Mouse (Mus musculus) limb, embryonic 11.5 days (tissue): ENCODE data around the gene Olfr1112. TPM values are rescaled to one million over a fixed set of nuclear protein-coding genes. Genes with fewer than 3 reads are reported as not detected.
"Not testable (repeated sequence)": the region's sequence is repeated elsewhere in the genome, so short reads cannot be mapped to it uniquely, and the experiment has no call there.

Source experiments
- ATAC-seq: fragments of 200-750 bp; cut with Nextera tagmentation; 2 replicates; pipeline ENCODE4 v1.8.0; 2017; ENCODE audit warnings: low read depth; ENCODE audit not compliant: insufficient number of reproducible peaks, low FRiP score, low TSS enrichment
- DNase-seq: peaks from one replicate; pipeline ENCODE4 v3.0.0-alpha.2; 2015; ENCODE audit warnings: low spot score
- H3K27ac ChIP-seq: fragments of 300-500 bp; sonication (generic); replicated peaks from 2 replicates; pipeline ENCODE4 v1.5.1; 2014; ENCODE audit warnings: low read depth, mild to moderate bottlenecking, low read length
- H3K27me3 ChIP-seq: fragments of 300-500 bp; sonication (generic); 2 replicates; pipeline ENCODE4 v1.6.1; 2014; ENCODE audit warnings: mild to moderate bottlenecking, low read length, mixed read lengths; ENCODE audit not compliant: control insufficient read depth, insufficient read depth
- H3K36me3 ChIP-seq: fragments of 300-500 bp; sonication (generic); 2 replicates; pipeline ENCODE4 v1.6.1; 2014; ENCODE audit warnings: mild to moderate bottlenecking, low read length, moderate library complexity, mixed read lengths; ENCODE audit not compliant: control insufficient read depth, insufficient read depth
- H3K4me1 ChIP-seq: fragments of 300-500 bp; sonication (generic); 2 replicates; pipeline ENCODE4 v1.6.1; 2014; ENCODE audit warnings: low read length, mixed read lengths; ENCODE audit not compliant: control insufficient read depth, insufficient read depth
- H3K4me2 ChIP-seq: fragments of 300-500 bp; sonication (generic); 2 replicates; pipeline ENCODE4 v1.6.1; 2014; ENCODE audit warnings: low read depth, mild to moderate bottlenecking, moderate library complexity; ENCODE audit not compliant: severe bottlenecking
- H3K4me3 ChIP-seq: fragments of 300-500 bp; sonication (generic); 2 replicates; pipeline ENCODE4 v1.5.1; 2014; ENCODE audit warnings: low read depth, low read length
- H3K9ac ChIP-seq: fragments of 300-500 bp; sonication (generic); 2 replicates; pipeline ENCODE4 v1.6.1; 2014; ENCODE audit warnings: mild to moderate bottlenecking, low read length
- H3K9me3 ChIP-seq: fragments of 300-500 bp; sonication (generic); 2 replicates; pipeline ENCODE4 v1.6.1; 2016; ENCODE audit warnings: low read length; ENCODE audit not compliant: control insufficient read depth
- WGBS: fragments of 180-500 bp; shearing (Covaris S2); extraction: QIAGEN DNeasy Blood & Tissue Kit; methylation state at CpG from one replicate; pipeline ENCODE4 v1.1.7; 2014; 5-methylcytosine and 5-hydroxymethylcytosine counted together
- polyA plus RNA-seq: library from polyadenylated mRNA; unstranded; fragments of >200 nt; fragmentation: Nextera tagmentation; extraction: Ambion mirVana; gene quantifications from 2 replicates; pipeline ENCODE4 v1.2.1, GENCODE M21; 2014

Olfr1112 gene
- not detected in 2 replicates for polyA plus RNA-seq

DNA sequence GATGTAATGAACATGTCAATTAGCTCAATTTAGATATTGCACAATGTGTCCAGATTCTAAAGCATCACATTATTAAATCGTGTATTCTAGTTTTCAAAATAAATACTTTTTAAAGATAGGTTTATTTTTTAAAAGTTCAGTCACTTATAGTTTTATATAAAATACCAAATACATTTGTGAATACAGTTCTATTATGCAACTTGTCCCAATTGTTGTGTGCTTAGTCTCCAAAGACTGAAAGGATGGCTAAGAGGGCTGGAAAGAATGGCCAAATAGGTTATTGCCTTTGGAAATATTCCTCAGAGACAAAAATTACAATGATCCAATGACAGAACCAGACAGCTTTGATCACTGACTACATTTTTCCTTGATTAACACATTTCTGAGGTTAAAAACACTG is at the start of gene Olfr1112:
TSS of gene Olfr1112 (plus strand) at position 301 of the 400 bp plus-strand sequence.
- Histone ChIP-seq H3K36me3 (no peaks in the 10 kb centered on the region), H3K27ac (no peak within 1 kb of the TSS), H3K4me3 (no peak within 1 kb of the TSS), H3K4me2 (no peak within 1 kb of the TSS), H3K4me1 (no peaks in the 10 kb centered on the region), H3K27me3 (no peaks in the 10 kb centered on the region), H3K9ac (no peak within 1 kb of the TSS), H3K9me3 (no peaks in the 10 kb centered on the region)
- no peak for DNase-seq
- WGBS: 90% methylated on average over 1 of the region's 1 CpGs
- ATAC-seq: no peak

DNA sequence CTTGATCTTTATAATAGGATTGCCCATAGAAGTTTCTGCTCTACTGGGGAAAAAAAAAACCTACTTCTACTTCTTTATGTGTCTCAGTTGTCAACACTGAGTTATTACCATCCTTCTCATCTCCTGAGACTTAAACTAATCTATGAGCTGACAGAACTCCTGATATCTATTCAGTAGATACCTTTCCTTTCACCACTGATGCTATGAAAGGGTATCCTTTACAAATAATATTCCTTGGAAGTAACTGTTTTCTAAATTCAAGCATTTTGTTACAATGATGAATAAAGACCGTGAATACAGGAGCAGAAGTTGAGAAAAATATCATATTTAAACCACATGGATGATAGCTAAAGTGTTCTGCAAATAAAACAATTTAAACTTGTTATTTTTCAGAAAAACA is 47.4 kb upstream of the Olfr1112 start, which contains the start of gene Olfr1110:
TSS of gene Olfr1110 (minus strand) at position 101 of the 400 bp plus-strand sequence.
- 80% methylated on average over 1 of the region's 1 CpGs for WGBS
- Histone ChIP-seq H3K27me3 (no peaks in the 10 kb centered on the region), H3K9ac (no peak within 1 kb of the TSS), H3K9me3 (no peaks in the 10 kb centered on the region), H3K36me3 (no peaks in the 10 kb centered on the region), H3K27ac (no peak within 1 kb of the TSS), H3K4me2 (no peak within 1 kb of the TSS), H3K4me1 (no peaks in the 10 kb centered on the region), H3K4me3 (no peak within 1 kb of the TSS)
- DNase-seq (no peak), ATAC-seq (no peak)

DNA sequence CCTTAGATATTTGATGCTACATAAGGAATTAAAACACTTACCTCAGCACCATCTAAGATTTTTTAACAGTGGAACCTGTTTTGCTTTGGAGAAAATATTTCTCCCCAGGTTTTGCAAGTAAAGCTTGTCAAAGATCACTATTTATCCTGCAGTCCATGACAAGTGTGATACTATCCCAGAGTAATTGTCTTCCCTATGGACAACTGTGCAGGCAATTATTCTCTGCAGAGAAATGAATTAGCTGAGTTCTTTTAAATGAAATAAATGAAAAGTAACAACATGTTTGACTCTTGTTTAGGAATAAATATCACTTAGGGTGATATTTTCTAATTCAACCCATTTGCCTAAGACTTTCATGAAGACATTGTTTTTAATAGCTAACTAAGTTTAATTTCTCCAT is 35.1 kb upstream of the Olfr1112 start, which contains the start of gene Olfr1111:
TSS of gene Olfr1111 (minus strand) at position 101 of the 400 bp plus-strand sequence.
- Histone ChIP-seq H3K27me3 (no peaks in the 10 kb centered on the region), H3K4me2 (no peak within 1 kb of the TSS), H3K36me3 (no peaks in the 10 kb centered on the region), H3K9ac (no peak within 1 kb of the TSS), H3K4me3 (no peak within 1 kb of the TSS), H3K9me3 (no peaks in the 10 kb centered on the region), H3K27ac (no peak within 1 kb of the TSS), H3K4me1 (no peaks in the 10 kb centered on the region)
- DNase-seq (no peak), ATAC-seq (no peak)

DNA sequence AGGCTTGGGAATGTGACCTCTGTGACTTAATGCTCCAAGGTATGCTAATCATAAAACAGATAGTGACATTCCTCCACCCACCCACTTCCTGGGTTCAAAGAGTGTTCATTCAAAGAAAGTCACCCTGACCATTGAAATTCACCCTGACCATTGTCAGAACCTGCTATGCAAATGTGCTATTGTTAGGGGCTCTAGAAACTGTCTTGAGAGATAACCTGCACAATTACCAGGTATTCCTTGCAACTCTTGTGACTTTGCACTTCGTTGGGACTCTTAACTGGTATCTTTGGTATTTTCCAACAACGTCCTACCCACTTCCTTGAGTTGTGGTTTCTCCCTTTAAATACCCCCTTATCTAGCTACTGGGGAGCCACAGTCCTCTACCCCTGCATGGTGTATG is 19.9 kb upstream of the Olfr1112 start:
- WGBS: 89% methylated on average over 2 of the region's 2 CpGs
- not testable (repeated sequence) for ATAC-seq, H3K4me1 ChIP-seq, H3K4me3 ChIP-seq, H3K4me2 ChIP-seq, DNase-seq, H3K9ac ChIP-seq, H3K27ac ChIP-seq, H3K9me3 ChIP-seq, H3K27me3 ChIP-seq, H3K36me3 ChIP-seq

DNA sequence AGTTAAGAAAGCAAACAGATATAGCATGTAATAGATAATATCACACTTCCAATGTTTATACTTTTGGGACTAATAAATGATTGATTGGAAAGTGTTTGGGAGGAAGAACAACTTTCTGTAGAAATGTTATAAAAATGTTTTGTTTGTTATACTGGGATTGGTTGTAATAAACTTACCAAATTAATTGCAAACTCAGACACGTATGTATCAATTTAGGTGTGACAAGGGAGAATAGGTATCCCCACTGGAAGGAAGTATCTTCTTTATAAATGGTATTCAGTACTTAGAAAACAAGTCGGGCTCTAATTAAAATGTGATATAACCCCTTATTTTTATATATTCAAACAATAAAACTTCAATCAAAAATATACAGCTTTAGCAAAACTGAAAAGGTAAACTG is 21.1 kb downstream of the Olfr1112 start, which contains the start of gene Olfr1113:
TSS of gene Olfr1113 (plus strand) at position 301 of the 400 bp plus-strand sequence.
- no peaks in the 10 kb centered on the region for H3K9me3 ChIP-seq
- H3K4me3 ChIP-seq: no peak within 1 kb of the TSS
- H3K4me1 ChIP-seq: no peaks in the 10 kb centered on the region
- no peaks in the 10 kb centered on the region for H3K36me3 ChIP-seq
- no peak within 1 kb of the TSS for H3K27ac ChIP-seq
- ATAC-seq (no peak), DNase-seq (no peak)
- H3K9ac ChIP-seq: no peak within 1 kb of the TSS
- 93% methylated on average over 2 of the region's 2 CpGs for WGBS
- no peak within 1 kb of the TSS for H3K4me2 ChIP-seq
- no peaks in the 10 kb centered on the region for H3K27me3 ChIP-seq

Other genes with a start within 250 kb of the Olfr1112 start
- not detected in 2 replicates for gene Olfr1099, start 227.1 kb upstream of the Olfr1112 start, polyA plus RNA-seq
- gene Olfr1100, start 207.8 kb upstream of the Olfr1112 start, polyA plus RNA-seq: not detected in 2 replicates
- gene Olfr1101, start 196.6 kb upstream of the Olfr1112 start, polyA plus RNA-seq: not detected in 2 replicates
- gene Olfr1102, start 189.4 kb upstream of the Olfr1112 start, polyA plus RNA-seq: not detected in 2 replicates
- gene Olfr1104, start 160.7 kb upstream of the Olfr1112 start, polyA plus RNA-seq: not detected in 2 replicates
- not detected in 2 replicates for gene Olfr1105, start 151.3 kb upstream of the Olfr1112 start, polyA plus RNA-seq
- gene Olfr1106, start 135.5 kb upstream of the Olfr1112 start, polyA plus RNA-seq: not detected in 2 replicates
- not detected in 2 replicates for gene Olfr1107, start 112.0 kb upstream of the Olfr1112 start, polyA plus RNA-seq
- gene Olfr1109, start 91.8 kb upstream of the Olfr1112 start, polyA plus RNA-seq: not detected in 2 replicates
- gene Olfr259, start 73.2 kb upstream of the Olfr1112 start, polyA plus RNA-seq: not detected in 2 replicates
- gene Olfr1110, start 47.5 kb upstream of the Olfr1112 start, polyA plus RNA-seq: not detected in 2 replicates
- gene Olfr1111, start 35.2 kb upstream of the Olfr1112 start, polyA plus RNA-seq: not detected in 2 replicates
- not detected in 2 replicates for gene Olfr1113, start 21.2 kb downstream of the Olfr1112 start, polyA plus RNA-seq
- gene Olfr1115, start 60.2 kb downstream of the Olfr1112 start, polyA plus RNA-seq: not detected in 2 replicates
- gene Olfr1116, start 79.7 kb downstream of the Olfr1112 start, polyA plus RNA-seq: not detected in 2 replicates
- gene Olfr1118, start 119.8 kb downstream of the Olfr1112 start, polyA plus RNA-seq: not detected in 2 replicates
- gene Olfr1120, start 167.0 kb downstream of the Olfr1112 start, polyA plus RNA-seq: not detected in 2 replicates
- gene Olfr1121, start 182.1 kb downstream of the Olfr1112 start, polyA plus RNA-seq: not detected in 2 replicates
- not detected in 2 replicates for gene Olfr1122, start 198.1 kb downstream of the Olfr1112 start, polyA plus RNA-seq
- not detected in 2 replicates for gene Olfr1123, start 228.8 kb downstream of the Olfr1112 start, polyA plus RNA-seq
- gene Olfr1124, start 242.5 kb downstream of the Olfr1112 start, polyA plus RNA-seq: not detected in 2 replicates